Mouse (Mus musculus): ENCODE results near the gene Ccdc81. TPM values are rescaled to one million over a fixed set of nuclear protein-coding genes. Genes with fewer than 3 reads are reported as not detected.

Ccdc81 gene
- total and polyA plus RNA-seq, 3 experiments, result not detected

GRCm38 (mm10) chr7:89855196-89855595 is 48.2 kb downstream of the Ccdc81 start:
- no peaks in the 10 kb centered on the region for H3K79me2 ChIP-seq (ENCODE audit: control insufficient read depth, insufficient read depth, low read length, poor library complexity)
- H3K36me3 ChIP-seq (ENCODE audit: control insufficient read depth in 1 of 2, insufficient read depth in 2 of 2, low read length in 2 of 2), result no peaks in the 10 kb centered on the region
- H3K4me3 ChIP-seq (ENCODE audit: control insufficient read depth in 1 of 2, insufficient read depth in 1 of 2, low read depth in 2 of 2, low read length in 2 of 2), result no peak overlapping the region
- H3K27ac ChIP-seq (ENCODE audit: control insufficient read depth, low read depth, low read length), result no peak overlapping the region
- H3K9ac ChIP-seq (ENCODE audit: control insufficient read depth, low read depth, low read length, poor library complexity, severe bottlenecking), result no peak overlapping the region
- TF ChIP-seq JUND (IDR thresholded peaks at IDR 0.05; ENCODE audit: low read depth, low read length), result no peak
- no peak for TF ChIP-seq TCF12 (IDR thresholded peaks at IDR 0.05; ENCODE audit: low read depth, low read length)
- no peak for TF ChIP-seq MAX (IDR thresholded peaks at IDR 0.05; ENCODE audit: low read length)
- no peaks in the 10 kb centered on the region for H3K4me1 ChIP-seq (ENCODE audit: control insufficient read depth in 1 of 2, insufficient read depth in 2 of 2, low read length in 2 of 2)
- DNase-seq (ENCODE audit: low read depth, low spot score), result no peak
- H3K9me3 ChIP-seq (replicated peaks; ENCODE audit: insufficient read depth, low read length), result no peaks in the 10 kb centered on the region
- peaks cover 3 to 6% of the 10 kb centered on the region in 2 experiments for H3K27me3 ChIP-seq (ENCODE audit: control insufficient read depth in 1 of 2, insufficient read depth in 2 of 2, low read length in 2 of 2)

DNA sequence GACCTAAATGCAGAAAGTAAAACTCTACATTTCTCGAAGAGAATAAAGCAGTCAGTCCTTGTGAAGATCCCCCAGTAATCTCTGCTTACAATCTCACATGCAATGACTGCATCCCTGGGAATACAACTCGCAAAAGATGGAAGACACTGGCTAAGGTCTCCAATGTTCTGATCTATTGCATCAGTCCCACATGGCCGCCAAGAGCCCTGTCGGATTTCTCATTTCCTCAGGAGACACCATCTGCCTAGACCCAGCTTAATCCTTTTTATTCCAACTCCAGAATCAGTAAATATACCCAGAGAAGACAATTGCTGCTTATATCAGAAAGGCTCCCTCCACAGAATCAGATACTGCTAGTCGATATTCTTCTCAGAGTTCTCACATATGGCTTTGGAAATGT is 50.3 kb downstream of the Ccdc81 start:
- H3K79me2 ChIP-seq (ENCODE audit: control insufficient read depth, insufficient read depth, low read length, poor library complexity), result no peaks in the 10 kb centered on the region
- no peak overlapping the region for H3K4me3 ChIP-seq (ENCODE audit: control insufficient read depth in 1 of 2, insufficient read depth in 1 of 2, low read depth in 2 of 2, low read length in 2 of 2)
- H3K9ac ChIP-seq (ENCODE audit: control insufficient read depth, low read depth, low read length, poor library complexity, severe bottlenecking), result no peak overlapping the region
- no peaks in the 10 kb centered on the region for H3K4me1 ChIP-seq (ENCODE audit: control insufficient read depth in 1 of 2, insufficient read depth in 2 of 2, low read length in 2 of 2)
- H3K36me3 ChIP-seq (ENCODE audit: control insufficient read depth in 1 of 2, insufficient read depth in 2 of 2, low read length in 2 of 2), result no peaks in the 10 kb centered on the region
- peaks cover 3 to 6% of the 10 kb centered on the region in 2 experiments for H3K27me3 ChIP-seq (ENCODE audit: control insufficient read depth in 1 of 2, insufficient read depth in 2 of 2, low read length in 2 of 2)
- H3K27ac ChIP-seq (ENCODE audit: control insufficient read depth, low read depth, low read length), result no peak overlapping the region
- TF ChIP-seq TAL1 (IDR thresholded peaks at IDR 0.05; ENCODE audit: low read length) (no peak), POLR2AphosphoS2 (IDR thresholded peaks at IDR 0.05; ENCODE audit: low read length) (no peak)
- no peak for DNase-seq (ENCODE audit: low read depth, low spot score)
- no peaks in the 10 kb centered on the region for H3K9me3 ChIP-seq (replicated peaks; ENCODE audit: insufficient read depth, low read length)

DNA sequence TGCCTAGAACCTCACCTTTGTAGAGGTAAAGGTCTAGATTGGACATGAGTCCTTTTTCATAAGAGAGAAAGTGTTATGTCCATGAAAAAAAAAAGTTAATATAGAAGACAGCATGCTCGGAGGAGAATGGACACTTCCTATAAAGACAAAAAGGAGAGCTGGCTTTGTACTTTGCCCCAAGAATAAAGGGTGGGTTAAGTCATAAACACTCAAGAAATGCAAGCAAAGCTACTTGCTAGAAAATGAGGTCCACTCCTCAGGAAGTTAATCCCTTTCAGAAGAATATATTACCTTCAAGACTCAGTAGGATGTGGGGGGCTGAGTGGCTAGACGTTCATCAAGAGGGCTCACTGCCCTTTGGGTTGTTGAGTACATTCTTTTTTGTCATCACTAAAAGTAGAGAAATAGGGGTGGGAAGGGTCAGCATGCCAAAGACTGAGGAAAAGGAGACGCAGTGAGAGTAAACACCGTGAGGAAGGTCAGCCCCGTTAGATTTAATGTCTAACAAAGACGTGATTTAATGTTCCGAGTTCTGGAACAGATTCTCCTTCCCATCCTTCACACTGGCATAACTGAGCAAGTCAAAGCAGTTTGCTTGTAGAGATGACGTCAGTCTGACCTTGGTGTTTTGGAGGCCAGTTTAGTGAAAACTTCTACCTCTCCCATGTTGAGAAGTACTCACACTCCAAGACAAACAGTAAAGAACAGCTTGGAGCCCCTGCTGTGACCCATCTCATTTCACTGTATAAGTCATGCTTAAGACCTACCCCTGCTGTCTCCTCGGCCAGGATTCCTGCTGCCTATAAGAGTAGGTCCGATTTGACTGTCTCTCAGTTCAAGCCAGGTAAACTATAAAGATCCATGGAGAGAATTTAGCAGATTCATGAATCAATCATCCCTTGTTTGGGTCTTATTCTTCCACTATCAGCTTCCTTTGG is 51.0 kb downstream of the Ccdc81 start:
- Histone ChIP-seq H3K79me2 (ENCODE audit: control insufficient read depth, insufficient read depth, low read length, poor library complexity) (no peaks in the 10 kb centered on the region), H3K36me3 (ENCODE audit: control insufficient read depth in 1 of 2, insufficient read depth in 2 of 2, low read length in 2 of 2) (no peaks in the 10 kb centered on the region), H3K9ac (ENCODE audit: control insufficient read depth, low read depth, low read length, poor library complexity, severe bottlenecking) (no peak overlapping the region), H3K4me3 (ENCODE audit: control insufficient read depth in 1 of 2, insufficient read depth in 1 of 2, low read depth in 2 of 2, low read length in 2 of 2) (no peak overlapping the region), H3K27me3 (ENCODE audit: control insufficient read depth in 1 of 2, insufficient read depth in 2 of 2, low read length in 2 of 2) (peaks cover 3 to 6% of the 10 kb centered on the region in 2 experiments), H3K4me1 (ENCODE audit: control insufficient read depth in 1 of 2, insufficient read depth in 2 of 2, low read length in 2 of 2) (no peaks in the 10 kb centered on the region), H3K9me3 (replicated peaks; ENCODE audit: insufficient read depth, low read length) (no peaks in the 10 kb centered on the region), H3K27ac (ENCODE audit: control insufficient read depth, low read depth, low read length) (no peak overlapping the region)
- no peak for TF ChIP-seq MYB (IDR thresholded peaks at IDR 0.05; ENCODE audit: low read depth, low read length)
- no peak for TF ChIP-seq GABPA (IDR thresholded peaks at IDR 0.05; ENCODE audit: low read depth, low read length)
- no peak for TF ChIP-seq BHLHE40 (IDR thresholded peaks at IDR 0.05; ENCODE audit: borderline replicate concordance, low read depth, low read length)
- no peak for DNase-seq (ENCODE audit: low read depth, low spot score)
